Mouse (Mus musculus) forelimb bud, embryonic 11.5 days (tissue): ENCODE results near the gene Rc3h1.
"Not testable (repeated sequence)": the region's sequence is repeated elsewhere in the genome, so short reads cannot be mapped to it uniquely, and the experiment has no call there.

Experiments used
- DNase-seq: peaks from one replicate; pipeline ENCODE4 v3.0.0-alpha.2; 2012; ENCODE audit warnings: low read depth, low spot score

The Rc3h1 gene

GRCm38 (mm10) chr1:160963199-160963598 is 57.0 kb downstream of the Rc3h1 start:
- no peak for DNase-seq

DNA sequence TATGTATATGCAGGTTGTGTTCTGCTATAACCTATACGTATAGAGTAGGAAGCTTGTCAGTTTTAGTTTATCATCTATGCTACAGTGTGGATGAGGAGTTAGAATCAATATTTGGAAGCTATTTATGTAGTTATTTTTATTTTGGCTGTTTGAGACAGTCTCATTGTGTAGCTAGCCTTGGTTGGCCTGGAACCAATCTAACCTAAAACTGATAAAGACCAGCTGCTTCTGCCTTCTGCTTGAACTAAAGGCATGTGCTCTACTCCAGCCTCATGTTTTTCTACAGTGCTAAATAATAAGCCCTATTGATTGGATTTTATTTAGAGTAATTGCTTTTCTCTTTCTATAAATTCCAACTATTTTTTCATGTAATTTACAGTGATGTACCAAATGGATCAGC is 61.0 kb downstream of the Rc3h1 start:
- no peak for DNase-seq

DNA sequence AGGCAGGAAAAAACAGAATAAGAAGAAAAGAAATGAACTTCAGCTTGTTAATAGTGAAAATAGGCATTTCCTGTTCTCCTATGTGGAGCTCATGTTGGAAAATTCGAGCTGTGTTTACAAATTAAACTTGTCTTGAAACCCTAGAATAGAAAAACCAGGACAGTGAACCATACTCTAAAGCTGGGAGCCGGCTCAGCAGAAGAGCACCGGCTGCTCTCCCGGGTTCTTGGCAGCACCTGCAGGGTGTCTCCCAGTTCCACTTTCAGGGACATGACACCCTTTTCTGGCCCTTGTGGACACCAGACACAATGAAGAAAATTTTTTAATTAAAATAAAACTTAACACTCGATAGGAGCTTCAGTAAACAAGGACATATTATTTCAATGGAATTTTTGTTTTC is 62.4 kb downstream of the Rc3h1 start:
- DNase-seq, result no peak

DNA sequence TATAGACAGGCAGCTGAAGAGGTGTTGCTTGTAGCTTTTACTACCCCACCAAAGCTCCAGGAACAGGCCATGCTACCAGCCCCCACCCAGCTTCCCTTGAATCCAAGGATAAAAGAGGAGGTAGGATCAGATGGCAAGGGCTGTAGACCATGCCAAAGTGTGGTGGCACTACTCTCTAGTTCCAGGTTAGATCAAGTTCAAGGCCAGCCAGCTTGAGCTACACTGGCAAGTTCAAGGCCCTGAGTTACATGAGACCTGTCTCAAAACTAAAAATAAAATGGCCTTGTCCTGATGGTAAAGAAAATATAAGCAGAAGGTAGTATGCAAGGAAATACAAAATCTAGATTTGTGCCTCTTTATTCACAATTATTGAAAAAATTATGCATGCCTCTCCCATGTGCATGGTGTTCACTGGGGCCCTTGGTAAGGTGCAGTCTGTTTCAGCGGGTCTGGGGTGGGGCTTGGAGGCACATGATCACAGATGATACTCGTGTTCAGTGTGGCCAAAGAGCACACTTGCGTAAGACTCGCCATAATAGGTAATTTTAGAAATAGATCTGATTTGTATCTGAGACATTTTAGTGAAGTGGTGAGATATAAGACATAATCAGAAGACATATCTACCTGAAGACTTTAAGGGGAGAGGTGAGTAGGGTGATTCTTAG is 72.0 kb downstream of the Rc3h1 start, which contains the start of gene Serpinc1:
Gene Serpinc1 (plus strand): TSS at position 515 of the 665 bp plus-strand sequence.
- DNase-seq, result no peak

- no peak for DNase-seq
Observed at GRCm38 (mm10) chr1:160980021-160980420, 73.8 kb downstream of the Rc3h1 start.

DNA sequence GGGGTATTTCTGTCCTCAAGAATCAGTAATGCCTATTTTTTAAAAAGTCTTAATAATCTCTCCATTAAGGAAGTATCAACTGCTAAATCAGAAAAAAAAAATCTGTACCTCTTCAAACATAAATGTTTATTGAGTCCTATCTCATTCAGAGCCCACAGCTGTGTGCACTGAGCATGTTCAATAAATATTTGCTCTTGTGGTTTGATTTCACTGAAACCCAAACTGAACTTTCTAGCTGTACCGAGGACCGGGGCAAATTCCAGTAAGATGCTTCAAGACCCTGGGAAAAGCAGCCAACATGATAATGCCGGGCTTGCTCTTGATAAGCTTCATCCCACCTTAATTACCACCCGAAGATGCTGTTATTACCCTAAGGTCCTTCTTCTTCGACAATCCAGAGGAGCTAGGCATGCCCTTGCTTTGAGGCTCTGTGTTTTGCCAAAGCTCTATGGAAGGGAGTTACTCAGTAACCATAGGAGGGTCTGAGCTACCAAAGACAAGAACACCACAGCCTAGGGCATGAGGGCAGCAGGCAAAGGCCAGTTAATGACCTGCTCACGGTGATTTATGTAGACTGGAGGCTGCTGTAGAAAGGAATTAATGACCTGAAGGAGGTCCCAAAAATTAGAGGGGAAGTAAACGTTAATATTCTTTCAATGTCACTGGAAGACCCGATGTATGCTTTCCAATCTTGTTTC is 74.5 kb downstream of the Rc3h1 start:
- no peak for DNase-seq

DNA sequence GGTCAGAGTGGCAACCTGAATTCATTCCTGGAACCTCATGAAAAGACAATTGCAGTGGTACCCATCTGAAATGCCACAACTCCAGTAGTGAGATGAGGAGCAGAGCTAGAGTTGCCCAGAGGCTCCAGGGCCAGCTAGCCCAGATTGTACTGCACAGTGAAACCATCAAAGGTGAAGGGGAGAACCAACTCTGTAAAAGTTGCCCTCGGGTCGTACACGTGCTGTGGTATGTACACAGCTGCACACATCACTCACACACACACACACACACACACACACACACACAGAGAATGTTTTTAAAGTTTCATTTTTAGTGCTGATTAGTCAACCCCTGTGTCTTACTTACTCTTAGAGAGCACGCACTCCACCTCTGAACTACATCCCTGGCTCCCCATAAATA is 75.1 kb downstream of the Rc3h1 start:
- DNase-seq, result no peak

GRCm38 (mm10) chr1:160982887-160983286 is 76.7 kb downstream of the Rc3h1 start:
- no peak for DNase-seq

DNA sequence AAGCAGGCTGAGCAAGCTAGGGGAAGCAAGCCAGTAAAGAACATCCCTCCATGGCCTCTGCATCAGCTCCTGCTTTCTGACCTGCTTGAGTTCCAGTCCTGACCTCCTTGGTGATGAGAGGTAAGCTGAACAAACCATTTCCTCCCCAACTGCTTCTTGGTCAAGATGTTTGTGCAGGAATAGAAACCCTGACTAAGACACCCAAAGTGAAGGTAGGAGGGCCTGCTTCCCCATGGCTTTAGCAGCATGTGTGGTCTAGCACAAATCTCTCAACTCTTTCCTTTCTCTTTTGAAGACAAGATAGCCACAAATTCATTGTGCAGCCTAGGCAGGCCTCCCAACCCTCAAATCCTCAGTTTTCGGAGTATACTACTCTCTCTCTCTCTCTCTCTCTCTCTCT is 78.5 kb downstream of the Rc3h1 start:
- not testable (repeated sequence) for DNase-seq

DNA sequence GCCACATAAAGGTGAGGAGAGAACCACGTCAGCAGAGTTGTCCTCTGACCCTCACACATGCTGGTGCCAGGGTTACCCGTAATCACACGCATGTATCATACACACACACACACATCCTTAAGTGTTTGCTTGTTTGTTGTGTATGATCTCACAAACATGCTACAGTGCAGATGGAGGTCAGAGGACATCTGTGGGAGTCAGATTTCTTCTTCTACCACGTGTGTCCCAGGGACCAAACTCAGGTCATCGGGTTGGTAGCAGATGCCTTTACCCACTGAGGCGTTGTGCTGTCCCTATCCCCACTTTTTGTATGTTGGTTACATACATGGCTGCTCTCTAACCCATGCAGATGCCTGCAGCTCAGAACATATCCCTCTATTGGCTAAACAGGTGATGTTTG is 79.3 kb downstream of the Rc3h1 start:
- DNase-seq, result no peak

- DNase-seq, result no peak
Observed at GRCm38 (mm10) chr1:160986881-160987635, 80.8 kb downstream of the Rc3h1 start.

- no peak for DNase-seq
Observed at GRCm38 (mm10) chr1:160989395-160989794, 83.2 kb downstream of the Rc3h1 start.

DNA sequence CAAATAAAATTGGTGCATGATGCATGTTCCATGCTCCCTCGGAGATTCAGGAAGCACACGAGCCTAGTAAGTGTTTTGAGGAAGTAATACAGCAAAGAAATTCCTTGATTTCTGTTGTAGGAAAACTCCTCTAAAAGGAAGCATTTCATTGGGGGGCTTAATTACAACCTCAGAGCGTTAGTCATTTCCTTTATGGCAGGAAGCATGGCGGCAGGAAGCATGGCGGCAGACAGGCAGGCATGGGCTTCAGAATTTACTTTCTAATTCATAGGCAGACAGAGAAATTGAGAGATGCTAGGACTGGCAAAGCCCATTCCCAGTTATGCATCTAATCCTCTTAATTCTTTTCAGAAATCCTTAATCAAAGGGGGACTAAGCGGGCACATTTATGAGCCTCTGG is 87.6 kb downstream of the Rc3h1 start:
- no peak for DNase-seq

GRCm38 (mm10) chr1:161004942-161005341 is 98.7 kb downstream of the Rc3h1 start:
- no peak for DNase-seq

DNA sequence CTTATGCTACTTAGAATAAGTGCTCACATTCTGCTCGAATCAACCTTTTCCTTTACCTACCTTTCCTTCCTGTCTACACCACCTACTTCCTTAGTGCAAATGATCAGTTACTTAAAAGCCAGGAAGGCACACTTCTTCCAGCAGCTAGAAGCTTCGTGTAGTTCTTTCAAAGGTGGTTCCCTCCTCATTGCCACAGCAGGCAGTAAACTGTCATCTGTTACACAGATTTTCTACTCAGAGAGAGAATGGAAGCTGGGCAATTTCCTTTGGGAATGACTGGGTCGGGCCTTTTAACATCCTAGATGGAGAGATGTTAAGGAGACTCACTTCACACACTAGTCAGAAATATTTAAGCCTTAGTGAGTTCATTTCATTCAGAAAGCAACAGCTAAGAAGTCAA is 99.3 kb downstream of the Rc3h1 start:
- DNase-seq, result no peak

- DNase-seq, result no peak
Observed at GRCm38 (mm10) chr1:161006471-161006870, 100.3 kb downstream of the Rc3h1 start.

DNA sequence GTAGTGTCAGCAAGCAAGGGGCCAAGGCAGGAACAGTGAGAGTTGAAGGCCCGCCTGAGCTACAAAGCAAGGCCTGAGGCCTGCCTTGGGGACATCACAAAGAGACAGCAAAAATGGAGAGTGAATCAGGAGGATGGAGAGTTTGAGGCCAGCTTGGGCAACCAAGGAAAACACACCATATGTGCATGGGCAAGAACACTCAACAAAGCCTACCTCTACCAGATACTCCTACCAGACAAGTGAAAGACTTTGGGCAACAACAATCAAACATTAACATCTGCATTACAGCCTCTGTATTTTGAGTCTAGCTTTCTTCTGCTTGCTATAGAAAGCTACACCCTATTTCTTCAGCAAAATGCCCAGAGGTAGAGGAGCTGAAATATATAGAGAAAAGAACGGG is 101.8 kb downstream of the Rc3h1 start:
- DNase-seq, result no peak

- no peak for DNase-seq
Observed at GRCm38 (mm10) chr1:161010436-161010835, 104.2 kb downstream of the Rc3h1 start.

DNA sequence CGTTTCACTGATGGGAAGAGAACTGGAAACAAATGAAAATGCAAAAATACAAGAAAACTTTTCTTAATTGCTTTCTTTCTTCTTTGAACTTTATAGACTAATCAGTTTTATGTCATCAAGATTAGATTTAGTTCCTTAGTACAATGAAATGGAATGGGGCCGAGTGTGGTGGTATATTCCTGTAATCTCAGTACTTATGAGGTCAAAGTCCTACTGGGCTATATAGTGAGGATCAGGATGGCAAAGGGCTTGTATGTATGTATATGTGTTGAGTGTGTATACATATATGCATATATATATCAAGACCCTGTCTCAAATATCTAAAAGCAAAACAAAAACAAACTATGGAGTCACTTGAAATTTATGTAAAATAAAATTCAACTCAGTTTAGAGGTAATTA is 110.2 kb downstream of the Rc3h1 start:
- no peak for DNase-seq

DNA sequence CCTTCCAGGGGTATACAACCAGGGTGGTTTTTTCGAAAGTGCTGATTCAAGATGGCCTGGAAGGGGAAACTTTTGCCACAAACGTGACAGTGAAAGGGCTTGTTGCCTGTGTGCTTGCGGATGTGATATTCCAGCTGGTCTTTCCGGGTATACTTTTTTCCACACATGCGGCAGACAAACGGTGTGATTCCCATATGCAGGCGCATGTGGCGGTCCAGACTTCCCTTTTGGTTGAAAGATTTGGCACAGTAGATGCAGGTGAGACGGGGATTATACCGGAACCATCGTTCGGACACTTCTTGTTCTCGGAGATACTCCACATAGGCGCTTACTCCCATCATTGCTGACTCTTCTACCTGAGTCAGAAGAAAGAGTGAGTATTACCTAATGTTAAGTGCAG is 113.8 kb downstream of the Rc3h1 start:
- no peak for DNase-seq
